Mouse (Mus musculus) embryonic facial prominence, embryonic 14.5 days (tissue): ENCODE measurements around the gene Ap1s3. TPM values are rescaled to one million over a fixed set of nuclear protein-coding genes. Genes with fewer than 3 reads are reported as not detected.
A peak's percentile ranks its signal among the peaks of the same experiment; 100 is the strongest.
"Not testable (repeated sequence)": the region's sequence is repeated elsewhere in the genome, so short reads cannot be mapped to it uniquely, and the experiment has no call there.

Source experiments
- ATAC-seq: fragments of 200-750 bp; cut with Nextera tagmentation; 2 replicates; pipeline ENCODE4 v1.8.0; 2017; ENCODE audit warnings: low read depth, moderate number of reproducible peaks, moderate TSS enrichment
- DNase-seq: peaks from one replicate; pipeline ENCODE4 v3.0.0-alpha.2; 2015; ENCODE audit warnings: low spot score
- H3K27ac ChIP-seq: fragments of 300-500 bp; sonication (generic); replicated peaks from 2 replicates; pipeline ENCODE4 v1.5.1; 2014; ENCODE audit warnings: low read depth, mild to moderate bottlenecking, low read length, moderate library complexity
- H3K27me3 ChIP-seq: fragments of 300-500 bp; sonication (generic); replicated peaks from 2 replicates; pipeline ENCODE4 v1.6.1; 2014; ENCODE audit warnings: low read length; ENCODE audit not compliant: control insufficient read depth, insufficient read depth
- H3K36me3 ChIP-seq: fragments of 300-500 bp; sonication (generic); 2 replicates; pipeline ENCODE4 v1.6.1; 2014; ENCODE audit warnings: low read length, mixed read lengths; ENCODE audit not compliant: control insufficient read depth, insufficient read depth
- H3K4me1 ChIP-seq: fragments of 300-500 bp; sonication (generic); 2 replicates; pipeline ENCODE4 v1.6.1; 2014; ENCODE audit warnings: antibody characterized with exemption, low read length; ENCODE audit not compliant: control insufficient read depth, insufficient read depth
- H3K4me2 ChIP-seq: fragments of 300-500 bp; sonication (generic); 2 replicates; pipeline ENCODE4 v1.6.1; 2014; ENCODE audit warnings: low read depth, mild to moderate bottlenecking, low read length, moderate library complexity, mixed read lengths
- H3K4me3 ChIP-seq: fragments of 300-500 bp; sonication (generic); 2 replicates; pipeline ENCODE4 v1.5.1; 2014; ENCODE audit warnings: low read depth, mild to moderate bottlenecking, low read length
- H3K9ac ChIP-seq: fragments of 300-500 bp; sonication (generic); 2 replicates; pipeline ENCODE4 v1.6.1; 2014; ENCODE audit warnings: low read depth, mild to moderate bottlenecking, low read length, moderate library complexity, mixed read lengths
- H3K9me3 ChIP-seq: fragments of 300-500 bp; sonication (generic); 2 replicates; pipeline ENCODE4 v1.6.1; 2016; ENCODE audit warnings: low read length; ENCODE audit not compliant: control insufficient read depth
- WGBS: fragments of 180-500 bp; shearing (Covaris S2); extraction: QIAGEN DNeasy Blood & Tissue Kit; methylation state at CpG from one replicate; pipeline ENCODE4 v1.1.7; 2014; 5-methylcytosine and 5-hydroxymethylcytosine counted together
- polyA plus RNA-seq: library from polyadenylated mRNA; unstranded; fragments of >200 nt; fragmentation: Nextera tagmentation; extraction: Ambion mirVana; gene quantifications from 2 replicates; pipeline ENCODE4 v1.2.1, GENCODE M21; 2014

Gene Ap1s3
- polyA plus RNA-seq, 1 experiment from 2014 or later = 0.31 TPM

DNA sequence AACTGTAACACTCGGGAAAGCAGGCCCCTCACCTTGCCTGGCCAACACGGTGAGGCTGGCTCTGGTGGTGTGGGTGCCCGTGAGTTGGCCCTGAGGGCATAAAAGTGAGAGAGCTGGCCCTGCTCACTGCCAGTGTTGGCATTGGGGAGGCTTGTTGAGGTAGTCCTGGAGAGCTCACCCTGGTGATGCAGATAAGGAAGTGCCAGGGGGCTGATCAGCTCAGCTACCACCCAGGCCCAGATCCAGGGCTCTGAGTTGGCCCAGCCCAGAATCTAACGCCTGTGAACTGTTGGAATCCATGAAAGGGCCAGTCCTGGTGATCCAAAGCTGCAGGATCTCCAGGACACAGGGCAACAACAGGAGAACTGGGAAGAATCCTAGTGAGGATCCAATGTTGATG is 40.3 kb downstream of the Ap1s3 start:
- no peaks in the 10 kb centered on the region for H3K9me3 ChIP-seq
- ATAC-seq (no peak), DNase-seq (no peak)
- H3K4me1 ChIP-seq = no peaks in the 10 kb centered on the region
- 89% methylated on average over 4 of the region's 4 CpGs for WGBS
- no peak overlapping the region for H3K4me3 ChIP-seq
- H3K36me3 ChIP-seq = no peaks in the 10 kb centered on the region
- H3K4me2 ChIP-seq = no peak overlapping the region
- no peaks in the 10 kb centered on the region for H3K27me3 ChIP-seq
- no peak overlapping the region for H3K9ac ChIP-seq
- H3K27ac ChIP-seq = no peak overlapping the region

DNA sequence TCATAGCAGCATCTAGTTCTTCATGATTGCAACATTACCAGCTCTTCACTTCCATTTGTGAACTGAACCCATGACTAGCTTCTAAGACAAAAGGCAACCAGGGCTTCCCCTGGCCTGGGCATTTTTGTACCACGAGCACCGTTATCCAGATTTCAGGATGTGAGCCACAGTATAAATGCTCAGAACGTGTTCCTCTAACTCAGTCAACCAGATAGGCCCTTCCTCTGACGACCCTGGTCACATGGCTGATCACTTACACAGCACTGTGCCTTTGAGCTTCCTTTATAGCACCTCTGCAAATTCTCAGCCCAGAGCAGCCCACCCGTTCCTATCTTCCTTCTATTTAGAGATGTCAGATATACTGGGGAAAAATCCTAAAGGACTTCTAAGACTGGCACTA is 42.0 kb downstream of the Ap1s3 start:
- Histone ChIP-seq H3K4me2 (no peak overlapping the region), H3K4me3 (no peak overlapping the region), H3K36me3 (no peaks in the 10 kb centered on the region), H3K27me3 (no peaks in the 10 kb centered on the region), H3K27ac (no peak overlapping the region), H3K9me3 (no peaks in the 10 kb centered on the region), H3K4me1 (no peaks in the 10 kb centered on the region), H3K9ac (no peak overlapping the region)
- 82% methylated on average over 5 of the region's 5 CpGs for WGBS
- DNase-seq (no peak), ATAC-seq (no peak)

DNA sequence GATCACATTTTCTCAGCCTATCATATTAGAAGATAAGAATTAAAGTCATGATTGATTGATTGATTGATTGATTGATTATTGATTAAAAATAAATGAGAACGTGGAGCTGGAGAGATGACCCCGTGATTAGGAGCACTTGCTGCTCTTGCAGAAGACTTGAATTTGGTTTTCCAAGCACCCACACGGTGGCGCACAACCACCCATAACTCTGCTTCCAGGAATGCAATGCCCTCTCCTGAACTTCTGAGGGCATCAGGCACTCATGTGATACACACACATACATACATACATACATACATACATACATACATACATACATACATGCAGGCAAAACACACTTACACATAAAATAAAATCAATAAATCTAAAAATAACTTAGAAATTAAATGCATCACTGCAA is 45.6 kb downstream of the Ap1s3 start:
- H3K36me3 ChIP-seq = no peaks in the 10 kb centered on the region
- 56% methylated on average over 4 of the region's 4 CpGs for WGBS
- H3K4me3 ChIP-seq = no peak overlapping the region
- no peaks in the 10 kb centered on the region for H3K9me3 ChIP-seq
- no peaks in the 10 kb centered on the region for H3K27me3 ChIP-seq
- no peak overlapping the region for H3K27ac ChIP-seq
- H3K4me1 ChIP-seq = no peaks in the 10 kb centered on the region
- no peak for DNase-seq
- ATAC-seq = no peak
- no peak overlapping the region for H3K9ac ChIP-seq
- no peak overlapping the region for H3K4me2 ChIP-seq

DNA sequence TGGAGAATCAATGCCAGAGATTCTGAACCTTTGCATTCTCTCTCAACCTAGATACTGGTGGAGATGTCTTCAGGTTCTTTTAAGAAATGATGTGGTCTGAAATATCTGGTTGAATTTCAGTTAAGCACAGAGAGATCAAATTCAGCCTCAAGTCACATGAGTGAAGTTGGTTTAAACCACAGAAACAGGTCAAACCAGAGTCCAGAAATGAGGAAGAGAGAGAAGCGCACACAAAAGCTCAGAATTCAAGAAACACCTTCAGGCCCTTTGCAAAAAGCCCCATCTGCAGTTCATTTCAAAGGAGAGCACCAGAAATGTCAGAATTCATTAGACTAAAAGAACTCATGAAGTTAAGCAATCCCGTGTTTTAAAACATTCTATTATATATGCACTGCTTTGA is 52.3 kb downstream of the Ap1s3 start:
- no peaks in the 10 kb centered on the region for H3K27me3 ChIP-seq
- no peak overlapping the region for H3K9ac ChIP-seq
- no peaks in the 10 kb centered on the region for H3K4me1 ChIP-seq
- ATAC-seq (no peak), DNase-seq (peak; percentile 59)
- no peak overlapping the region for H3K4me2 ChIP-seq
- no peak overlapping the region for H3K4me3 ChIP-seq
- 0 out of 2 replicates have a peak, but pooled peaks cover 4% of the 10 kb centered on the region for H3K36me3 ChIP-seq
- H3K27ac ChIP-seq = no peak overlapping the region
- WGBS = 49% methylated on average over 2 of the region's 2 CpGs
- H3K9me3 ChIP-seq = peaks cover 6% of the 10 kb centered on the region; the same call in 1 of the 2 replicates

DNA sequence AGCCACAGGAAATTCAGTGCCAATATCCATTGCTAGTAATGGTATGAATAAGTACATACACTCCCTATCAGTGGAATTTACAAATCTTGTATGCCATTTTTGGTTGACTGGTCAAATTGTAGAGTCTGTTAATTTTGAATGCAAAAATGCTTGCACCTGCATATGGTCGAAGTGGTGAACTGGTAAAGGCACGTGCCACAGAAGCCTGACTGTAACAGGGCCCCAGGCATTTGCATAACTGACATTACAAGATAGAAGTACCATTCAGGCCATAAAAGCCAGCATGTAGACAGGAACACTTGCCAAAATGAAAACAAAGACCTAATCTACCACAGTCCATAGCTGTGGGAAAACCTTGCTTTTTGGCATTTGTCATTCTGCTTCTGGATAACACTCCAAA is 55.3 kb downstream of the Ap1s3 start:
- 70% methylated on average over 2 of the region's 2 CpGs for WGBS
- H3K27ac ChIP-seq = no peak overlapping the region
- H3K36me3 ChIP-seq = 0 out of 2 replicates have a peak, but pooled peaks cover 4% of the 10 kb centered on the region
- ATAC-seq (no peak), DNase-seq (no peak)
- H3K4me3 ChIP-seq = no peak overlapping the region
- peaks cover 9% of the 10 kb centered on the region; the same call in 1 of the 2 replicates for H3K9me3 ChIP-seq
- H3K4me2 ChIP-seq = no peak overlapping the region
- H3K9ac ChIP-seq = no peak overlapping the region
- no peaks in the 10 kb centered on the region for H3K4me1 ChIP-seq
- H3K27me3 ChIP-seq = no peaks in the 10 kb centered on the region

DNA sequence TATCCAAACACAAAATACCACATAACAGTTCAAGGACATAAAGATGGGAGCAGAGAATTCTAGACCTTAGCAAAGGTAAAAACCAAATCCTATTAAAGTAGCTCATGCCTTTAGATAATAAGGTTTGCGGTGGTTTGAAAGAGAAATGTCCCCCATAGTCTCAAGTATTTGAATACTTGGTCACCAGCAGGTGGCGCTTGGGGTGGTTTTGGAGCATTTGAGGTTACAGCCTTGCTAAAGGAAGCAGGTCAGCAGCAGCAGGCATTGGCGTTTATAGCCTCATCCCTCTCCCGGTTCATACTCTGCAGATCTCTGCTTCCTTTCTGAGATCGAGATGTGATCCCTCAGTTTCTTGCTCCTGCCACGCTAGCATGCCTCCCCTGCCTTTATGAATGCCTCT is 57.3 kb downstream of the Ap1s3 start:
- no peak overlapping the region for H3K4me3 ChIP-seq
- no peak overlapping the region for H3K9ac ChIP-seq
- H3K9me3 ChIP-seq = peaks cover 9% of the 10 kb centered on the region; the same call in 1 of the 2 replicates
- H3K27ac ChIP-seq = no peak overlapping the region
- WGBS = 93% methylated on average over 6 of the region's 6 CpGs
- DNase-seq (no peak), ATAC-seq (no peak)
- H3K36me3 ChIP-seq = 0 out of 2 replicates have a peak, but pooled peaks cover 4% of the 10 kb centered on the region
- no peaks in the 10 kb centered on the region for H3K4me1 ChIP-seq
- H3K4me2 ChIP-seq = no peak overlapping the region
- no peaks in the 10 kb centered on the region for H3K27me3 ChIP-seq

DNA sequence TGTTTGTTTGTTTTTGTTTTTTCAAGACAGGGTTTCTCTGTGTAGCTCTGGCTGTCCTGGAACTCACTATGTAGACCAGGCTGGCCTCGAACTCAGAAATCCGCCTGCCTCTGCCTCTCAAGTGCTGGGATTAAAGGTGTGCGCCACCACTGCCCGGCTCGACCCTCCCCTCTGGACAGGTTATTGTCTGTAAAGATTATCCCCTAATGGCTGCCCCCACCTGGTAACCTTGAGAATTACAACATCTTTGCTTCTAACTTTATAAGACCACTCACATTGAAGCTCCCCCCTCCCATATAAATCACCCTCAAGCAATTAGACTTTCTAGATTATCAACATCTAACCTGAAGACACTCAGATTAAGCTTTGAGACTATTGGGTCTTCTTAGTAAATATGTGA is 60.5 kb downstream of the Ap1s3 start:
- H3K4me2 ChIP-seq, ATAC-seq, H3K9ac ChIP-seq, H3K27me3 ChIP-seq, H3K4me3 ChIP-seq, H3K9me3 ChIP-seq, DNase-seq, H3K36me3 ChIP-seq, H3K4me1 ChIP-seq, H3K27ac ChIP-seq: not testable (repeated sequence)
- WGBS = 97% methylated on average over 5 of the region's 5 CpGs

DNA sequence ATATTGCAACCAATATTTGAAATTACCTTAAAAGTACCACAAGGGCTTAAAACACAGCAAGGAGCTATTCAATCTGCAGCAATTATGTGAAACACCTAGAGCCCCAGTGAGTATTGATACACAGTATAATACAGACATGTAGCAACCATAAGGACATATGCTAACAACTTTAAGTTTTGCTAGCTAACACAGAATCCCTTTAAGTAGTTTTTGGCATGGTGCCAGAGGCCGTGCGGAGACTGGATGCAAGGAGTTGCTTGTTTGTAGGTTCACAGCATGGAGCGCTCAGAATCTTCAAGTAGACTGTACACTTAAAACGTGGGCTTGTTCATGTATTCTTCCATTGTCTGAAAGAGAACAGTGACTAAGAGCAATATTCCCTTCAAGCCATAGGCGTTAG is 62.9 kb downstream of the Ap1s3 start:
- H3K9ac ChIP-seq, H3K4me3 ChIP-seq, H3K4me2 ChIP-seq, H3K36me3 ChIP-seq, H3K27ac ChIP-seq, H3K9me3 ChIP-seq, ATAC-seq, H3K27me3 ChIP-seq, H3K4me1 ChIP-seq: not testable (repeated sequence)
- DNase-seq = peak; percentile 77
- WGBS = 39% methylated on average over 5 of the region's 5 CpGs

DNA sequence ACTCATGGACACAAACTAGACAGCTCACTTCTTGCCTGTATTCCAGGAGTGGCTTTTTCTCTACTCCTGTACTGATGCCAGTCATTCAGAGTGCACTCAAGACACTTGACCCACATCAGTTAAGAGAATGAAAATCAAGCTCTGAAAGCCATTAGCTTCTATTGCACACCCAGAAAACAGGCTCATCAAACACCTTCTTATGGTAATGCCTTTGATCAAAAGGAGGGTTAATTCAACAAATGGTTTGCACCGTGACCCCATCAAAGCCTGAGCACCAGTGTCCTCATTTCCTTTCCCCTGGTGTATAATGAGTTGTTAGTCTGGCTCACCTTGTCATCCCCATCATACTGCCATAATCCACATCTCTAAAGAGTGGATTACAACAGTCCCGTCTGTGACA is 69.3 kb downstream of the Ap1s3 start:
- WGBS = 64% methylated on average over 2 of the region's 2 CpGs
- no peak overlapping the region for H3K4me3 ChIP-seq
- DNase-seq (no peak), ATAC-seq (no peak)
- H3K36me3 ChIP-seq = no peaks in the 10 kb centered on the region
- no peaks in the 10 kb centered on the region for H3K9me3 ChIP-seq
- H3K4me1 ChIP-seq = no peaks in the 10 kb centered on the region
- H3K4me2 ChIP-seq = no peak overlapping the region
- H3K27me3 ChIP-seq = no peaks in the 10 kb centered on the region
- H3K27ac ChIP-seq = no peak overlapping the region
- no peak overlapping the region for H3K9ac ChIP-seq
